Mouse (Mus musculus) cerebellum, postnatal 14 days (tissue): ENCODE data around the gene Bcas2.
"Not testable (repeated sequence)": the region's sequence is repeated elsewhere in the genome, so short reads cannot be mapped to it uniquely, and the experiment has no call there.

ENCODE experiments used
- DNase-seq, 2 experiments: peaks; one replicate each; pipeline ENCODE4 v3.0.0; 2021; ENCODE audit warnings: mixed read lengths in 2 of 2

Gene Bcas2

GRCm38 (mm10) chr3:103171505-103172267, at the start of gene Bcas2:
Bcas2 (plus strand) TSS chr3:103171655.
- DNase-seq, result peak; percentile 100

- DNase-seq, result no peak
These were observed 47.8 kb upstream of the Bcas2 start for GRCm38 (mm10) chr3:103123636-103124035.

- DNase-seq, result no peak
These were observed 45.3 kb upstream of the Bcas2 start for GRCm38 (mm10) chr3:103126138-103126537.

GRCm38 (mm10) chr3:103127177-103127576, 44.3 kb upstream of the Bcas2 start:
- no peak for DNase-seq

GRCm38 (mm10) chr3:103127721-103128120, 43.7 kb upstream of the Bcas2 start:
- no peak for DNase-seq

GRCm38 (mm10) chr3:103128251-103128650, 43.2 kb upstream of the Bcas2 start:
- no peak for DNase-seq

- DNase-seq, result no peak
These were observed 41.9 kb upstream of the Bcas2 start for GRCm38 (mm10) chr3:103129367-103130159.

GRCm38 (mm10) chr3:103130236-103130751, 41.2 kb upstream of the Bcas2 start:
- peak in 1 of 2 experiments; percentile 16 for DNase-seq

- DNase-seq, result no peak
These were observed 38.4 kb upstream of the Bcas2 start for GRCm38 (mm10) chr3:103133098-103133497.

GRCm38 (mm10) chr3:103136414-103137077, 34.9 kb upstream of the Bcas2 start:
- DNase-seq, result no peak

GRCm38 (mm10) chr3:103139047-103139446, 32.4 kb upstream of the Bcas2 start:
- DNase-seq, result no peak

- DNase-seq, result not testable (repeated sequence)
These were observed 31.2 kb upstream of the Bcas2 start for GRCm38 (mm10) chr3:103140095-103140838.

- peak; percentile 54 to 67 for DNase-seq
These were observed 30.2 kb upstream of the Bcas2 start for GRCm38 (mm10) chr3:103141287-103141686.

- DNase-seq, result no peak
These were observed 29.1 kb upstream of the Bcas2 start for GRCm38 (mm10) chr3:103142366-103142765.

- DNase-seq, result no peak
These were observed 26.1 kb upstream of the Bcas2 start for GRCm38 (mm10) chr3:103145336-103145735.

- peak; percentile 22 to 27 for DNase-seq
These were observed 25.7 kb upstream of the Bcas2 start for GRCm38 (mm10) chr3:103145791-103146190.

GRCm38 (mm10) chr3:103146330-103147166, 24.9 kb upstream of the Bcas2 start:
- DNase-seq, result peak; percentile 45

- DNase-seq, result no peak
These were observed 23.7 kb upstream of the Bcas2 start for GRCm38 (mm10) chr3:103147775-103148174.

- DNase-seq, result no peak
These were observed 22.5 kb upstream of the Bcas2 start for GRCm38 (mm10) chr3:103148941-103149340.

GRCm38 (mm10) chr3:103153761-103154160, 17.7 kb upstream of the Bcas2 start:
- no peak for DNase-seq

- no peak for DNase-seq
These were observed 12.1 kb upstream of the Bcas2 start for GRCm38 (mm10) chr3:103159232-103159900.
